Mouse (Mus musculus): ENCODE measurements at regions not wholly inside any gene's neighbourhood (a gene's known extent, or its start where the extent isn't known, plus 50 kb on each side); places are given as distances from the start of the nearest gene placed in this dataset.
A peak's percentile ranks its signal among the peaks of the same experiment; 100 is the strongest.

DNA sequence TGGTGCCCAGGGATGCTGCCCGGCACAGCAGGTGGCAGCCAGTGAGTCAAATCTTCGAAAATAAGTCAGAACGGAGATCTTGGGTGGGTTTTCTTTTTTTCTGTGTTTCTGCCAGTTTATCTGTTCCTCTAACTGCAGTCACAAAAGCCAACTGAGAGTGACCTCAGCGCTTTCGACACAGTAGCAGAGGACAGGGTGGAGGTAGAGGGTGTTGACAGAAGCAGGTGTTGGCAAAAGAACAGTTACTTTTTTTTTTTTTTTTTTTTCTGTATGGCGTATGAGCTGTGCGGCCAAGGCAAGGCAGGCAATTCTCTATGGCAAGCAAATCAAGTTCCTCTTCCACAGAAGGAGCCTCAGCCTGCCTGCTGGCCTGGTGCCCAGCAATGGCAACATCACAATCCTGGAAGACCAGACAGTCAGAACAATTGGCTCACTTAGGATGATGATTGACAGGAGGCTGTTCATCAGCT is 93.6 kb downstream of the Foxb1 start:
- Histone ChIP-seq H3K27me3 (ENCODE audit: control insufficient read depth, insufficient read depth, low read depth, low read length) (peaks cover 49% of the 10 kb centered on the region), H3K27ac (ENCODE audit: low read length) (no peak overlapping the region), H3K4me3 (ENCODE audit: low read length) (no peak overlapping the region), H3K9ac (ENCODE audit: low read length) (no peak overlapping the region), H3K36me3 (ENCODE audit: control insufficient read depth, insufficient read depth, low read length) (no peaks in the 10 kb centered on the region), H3K9me3 (ENCODE audit: control insufficient read depth, low read length) (no peaks in the 10 kb centered on the region), H3K4me2 (ENCODE audit: low read depth, low read length) (no peak overlapping the region), H3K4me1 (replicated peaks; ENCODE audit: control insufficient read depth, insufficient read depth, low read length) (peaks cover 12% of the 10 kb centered on the region)
- ATAC-seq (ENCODE audit: low read depth) = no peak
- WGBS = 42% methylated on average over 7 of the region's 7 CpGs

DNA sequence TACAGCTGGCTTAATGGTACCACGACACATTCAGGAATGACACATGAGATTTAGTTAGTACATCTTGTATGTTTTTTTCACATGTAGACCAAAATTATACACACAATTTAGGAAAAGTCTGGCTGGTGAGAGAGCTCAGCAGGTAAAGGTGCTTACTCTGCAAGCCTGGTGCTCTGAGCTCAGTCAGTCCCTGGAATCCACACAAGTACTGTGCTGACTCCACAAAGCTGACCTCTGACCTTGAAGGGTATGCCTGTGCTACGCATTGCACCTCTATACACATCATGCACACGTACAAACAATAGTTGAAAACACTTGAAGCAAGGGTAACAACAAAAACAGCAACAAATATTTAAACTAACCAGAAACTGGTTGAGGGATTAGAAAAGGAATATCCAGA is 96.5 kb downstream of the Foxb1 start:
- H3K27me3 ChIP-seq (ENCODE audit: control insufficient read depth, insufficient read depth, low read depth, low read length) = peaks cover 25% of the 10 kb centered on the region

DNA sequence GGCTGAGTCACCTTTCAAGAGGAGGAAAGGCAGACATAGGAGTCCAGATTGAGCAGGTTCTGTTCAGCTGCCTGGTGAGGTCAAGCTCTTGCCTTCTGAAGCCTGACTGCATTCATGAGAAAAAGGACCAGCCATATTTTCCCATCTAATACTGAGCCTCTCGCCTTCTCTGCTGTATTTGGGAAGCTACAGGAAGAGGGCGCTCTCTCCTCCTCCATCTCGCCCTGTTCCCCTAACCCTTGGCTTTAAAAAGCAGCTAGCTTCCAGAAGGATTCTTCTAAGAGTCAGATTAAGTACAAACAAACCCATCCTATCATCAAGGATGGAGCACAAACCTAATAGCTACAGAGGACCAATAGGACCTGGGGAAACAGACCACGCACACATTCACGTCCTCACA is 98.3 kb downstream of the Foxb1 start:
- H3K4me2 ChIP-seq (ENCODE audit: low read depth, low read length) = no peak overlapping the region
- no peak for ATAC-seq (ENCODE audit: low read depth)
- WGBS = 35% methylated on average over 5 of the region's 5 CpGs
- peaks cover 8% of the 10 kb centered on the region for H3K27me3 ChIP-seq (ENCODE audit: control insufficient read depth, insufficient read depth, low read depth, low read length)
- H3K9ac ChIP-seq (ENCODE audit: low read length) = no peak overlapping the region
- H3K27ac ChIP-seq (ENCODE audit: low read length) = no peak overlapping the region
- no peaks in the 10 kb centered on the region for H3K36me3 ChIP-seq (ENCODE audit: control insufficient read depth, insufficient read depth, low read length)
- H3K4me3 ChIP-seq (ENCODE audit: low read length) = no peak overlapping the region
- no peaks in the 10 kb centered on the region for H3K4me1 ChIP-seq (replicated peaks; ENCODE audit: control insufficient read depth, insufficient read depth, low read length)
- H3K9me3 ChIP-seq (ENCODE audit: control insufficient read depth, low read length) = no peaks in the 10 kb centered on the region

More for the DNA sequence above, 96.5 kb downstream of the Foxb1 start:
- no peak for ATAC-seq (ENCODE audit: low read depth)
- no peak overlapping the region for H3K4me2 ChIP-seq (ENCODE audit: low read depth, low read length)
- H3K36me3 ChIP-seq (ENCODE audit: control insufficient read depth, insufficient read depth, low read length) = no peaks in the 10 kb centered on the region
- H3K27ac ChIP-seq (ENCODE audit: low read length) = no peak overlapping the region
- no peak overlapping the region for H3K9ac ChIP-seq (ENCODE audit: low read length)
- 76% methylated on average over 3 of the region's 3 CpGs for WGBS
- no peaks in the 10 kb centered on the region for H3K4me1 ChIP-seq (replicated peaks; ENCODE audit: control insufficient read depth, insufficient read depth, low read length)
- H3K9me3 ChIP-seq (ENCODE audit: control insufficient read depth, low read length) = no peaks in the 10 kb centered on the region
- H3K4me3 ChIP-seq (ENCODE audit: low read length) = no peak overlapping the region

GRCm38 (mm10) chr9:69658276-69658675 is 102.5 kb downstream of the Foxb1 start:
- Histone ChIP-seq H3K9ac (ENCODE audit: low read length) (no peak overlapping the region), H3K9me3 (ENCODE audit: control insufficient read depth, low read length) (no peaks in the 10 kb centered on the region), H3K27ac (ENCODE audit: low read length) (no peak overlapping the region), H3K4me3 (ENCODE audit: low read length) (no peak overlapping the region), H3K4me1 (replicated peaks; ENCODE audit: control insufficient read depth, insufficient read depth, low read length) (no peaks in the 10 kb centered on the region), H3K27me3 (ENCODE audit: control insufficient read depth, insufficient read depth, low read depth, low read length) (no peaks in the 10 kb centered on the region), H3K36me3 (ENCODE audit: control insufficient read depth, insufficient read depth, low read length) (no peaks in the 10 kb centered on the region), H3K4me2 (ENCODE audit: low read depth, low read length) (no peak overlapping the region)
- 92% methylated on average over 4 of the region's 4 CpGs for WGBS
- no peak for ATAC-seq (ENCODE audit: low read depth)

DNA sequence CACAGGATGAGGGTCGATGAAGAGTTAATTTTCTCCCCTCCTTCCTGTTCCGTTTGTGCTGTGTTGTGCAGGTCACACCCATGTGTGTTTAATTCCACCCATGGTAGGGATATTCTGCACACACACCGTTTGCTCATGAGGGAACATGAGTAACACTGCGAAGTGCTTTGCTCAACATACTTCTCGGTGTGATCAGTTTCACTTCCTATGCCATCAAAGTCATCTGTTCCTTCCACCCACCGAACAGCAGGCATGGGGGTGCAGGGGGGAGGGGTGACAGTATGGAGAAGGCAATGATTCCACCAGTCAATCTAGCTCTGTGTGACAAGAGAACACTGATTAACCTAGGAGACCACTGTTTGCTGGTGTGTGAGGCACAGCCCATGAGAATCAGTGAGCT is 104.7 kb downstream of the Foxb1 start:
- no peak for ATAC-seq (ENCODE audit: low read depth)
- 52% methylated on average over 6 of the region's 6 CpGs for WGBS
- Histone ChIP-seq H3K4me1 (replicated peaks; ENCODE audit: control insufficient read depth, insufficient read depth, low read length) (peaks cover 4% of the 10 kb centered on the region; the same call in 1 of the 2 replicates), H3K9me3 (ENCODE audit: control insufficient read depth, low read length) (no peaks in the 10 kb centered on the region), H3K4me2 (ENCODE audit: low read depth, low read length) (no peak overlapping the region), H3K27me3 (ENCODE audit: control insufficient read depth, insufficient read depth, low read depth, low read length) (no peaks in the 10 kb centered on the region), H3K27ac (ENCODE audit: low read length) (no peak overlapping the region), H3K9ac (ENCODE audit: low read length) (no peak overlapping the region), H3K36me3 (ENCODE audit: control insufficient read depth, insufficient read depth, low read length) (no peaks in the 10 kb centered on the region), H3K4me3 (ENCODE audit: low read length) (no peak overlapping the region)

GRCm38 (mm10) chr9:69652106-69652505 is 108.6 kb downstream of the Foxb1 start:
- no peaks in the 10 kb centered on the region for H3K27me3 ChIP-seq (ENCODE audit: control insufficient read depth, insufficient read depth, low read depth, low read length)
- H3K4me1 ChIP-seq (replicated peaks; ENCODE audit: control insufficient read depth, insufficient read depth, low read length) = peaks cover 4% of the 10 kb centered on the region; the same call in 1 of the 2 replicates
- no peak overlapping the region for H3K9ac ChIP-seq (ENCODE audit: low read length)
- H3K27ac ChIP-seq (ENCODE audit: low read length) = no peak overlapping the region
- H3K9me3 ChIP-seq (ENCODE audit: control insufficient read depth, low read length) = no peaks in the 10 kb centered on the region
- 0 out of 2 replicates have a peak overlapping the region, but pooled peaks have one; percentile 16 for H3K4me2 ChIP-seq (ENCODE audit: low read depth, low read length)
- H3K36me3 ChIP-seq (ENCODE audit: control insufficient read depth, insufficient read depth, low read length) = no peaks in the 10 kb centered on the region
- 30% methylated on average over 4 of the region's 4 CpGs for WGBS
- ATAC-seq (ENCODE audit: low read depth) = no peak
- no peak overlapping the region for H3K4me3 ChIP-seq (ENCODE audit: low read length)

GRCm38 (mm10) chr9:69651608-69652007 is 109.1 kb downstream of the Foxb1 start:
- Histone ChIP-seq H3K36me3 (ENCODE audit: control insufficient read depth, insufficient read depth, low read length) (no peaks in the 10 kb centered on the region), H3K9me3 (ENCODE audit: control insufficient read depth, low read length) (no peaks in the 10 kb centered on the region), H3K4me2 (ENCODE audit: low read depth, low read length) (0 out of 2 replicates have a peak overlapping the region, but pooled peaks have one; percentile 16), H3K4me3 (ENCODE audit: low read length) (no peak overlapping the region), H3K27ac (ENCODE audit: low read length) (no peak overlapping the region), H3K4me1 (replicated peaks; ENCODE audit: control insufficient read depth, insufficient read depth, low read length) (peaks cover 4% of the 10 kb centered on the region; the same call in 1 of the 2 replicates), H3K9ac (ENCODE audit: low read length) (no peak overlapping the region), H3K27me3 (ENCODE audit: control insufficient read depth, insufficient read depth, low read depth, low read length) (no peaks in the 10 kb centered on the region)
- ATAC-seq (ENCODE audit: low read depth) = no peak
- WGBS = 42% methylated on average over 8 of the region's 8 CpGs

- 73% methylated on average over 5 of the region's 5 CpGs for WGBS
These were observed 118.1 kb downstream of the Foxb1 start for GRCm38 (mm10) chr9:69642591-69642990.

DNA sequence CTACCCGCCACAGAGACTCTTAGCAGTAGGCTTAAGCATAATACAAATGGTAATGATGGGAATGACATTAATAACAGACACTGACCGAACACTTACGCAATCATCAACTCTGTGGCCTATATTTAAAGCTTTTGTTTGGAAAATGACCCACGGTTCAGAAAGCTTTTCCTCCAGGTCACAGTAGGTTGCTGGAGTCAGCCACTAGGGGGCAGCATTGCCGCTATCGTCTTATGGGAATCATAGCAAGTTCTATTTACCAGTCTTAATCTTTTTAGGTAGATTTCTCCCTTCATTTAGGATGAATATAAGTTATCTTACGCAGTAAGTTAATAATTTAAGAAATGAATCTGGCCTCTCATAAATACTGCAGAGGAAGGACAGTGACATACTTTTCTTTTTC is 137.4 kb downstream of the Foxb1 start:
- H3K36me3 ChIP-seq (ENCODE audit: control insufficient read depth, insufficient read depth, low read length) = no peaks in the 10 kb centered on the region
- no peak overlapping the region for H3K9ac ChIP-seq (ENCODE audit: low read length)
- no peak overlapping the region for H3K27ac ChIP-seq (ENCODE audit: low read length)
- H3K4me2 ChIP-seq (ENCODE audit: low read depth, low read length) = no peak overlapping the region
- no peaks in the 10 kb centered on the region for H3K27me3 ChIP-seq (ENCODE audit: control insufficient read depth, insufficient read depth, low read depth, low read length)
- H3K4me3 ChIP-seq (ENCODE audit: low read length) = no peak overlapping the region
- H3K9me3 ChIP-seq (ENCODE audit: control insufficient read depth, low read length) = no peaks in the 10 kb centered on the region
- no peaks in the 10 kb centered on the region for H3K4me1 ChIP-seq (replicated peaks; ENCODE audit: control insufficient read depth, insufficient read depth, low read length)
- ATAC-seq (ENCODE audit: low read depth) = no peak
- WGBS = 15% methylated on average over 7 of the region's 7 CpGs

More at GRCm38 (mm10) chr9:69642591-69642990, 118.1 kb downstream of the Foxb1 start:
- Histone ChIP-seq H3K4me3 (ENCODE audit: low read length) (no peak overlapping the region), H3K9ac (ENCODE audit: low read length) (no peak overlapping the region), H3K27ac (ENCODE audit: low read length) (no peak overlapping the region), H3K4me1 (replicated peaks; ENCODE audit: control insufficient read depth, insufficient read depth, low read length) (no peaks in the 10 kb centered on the region), H3K36me3 (ENCODE audit: control insufficient read depth, insufficient read depth, low read length) (no peaks in the 10 kb centered on the region), H3K4me2 (ENCODE audit: low read depth, low read length) (no peak overlapping the region), H3K27me3 (ENCODE audit: control insufficient read depth, insufficient read depth, low read depth, low read length) (no peaks in the 10 kb centered on the region), H3K9me3 (ENCODE audit: control insufficient read depth, low read length) (no peaks in the 10 kb centered on the region)
- ATAC-seq (ENCODE audit: low read depth) = no peak

- Histone ChIP-seq H3K4me2 (ENCODE audit: low read depth, low read length) (no peak overlapping the region), H3K4me3 (ENCODE audit: low read length) (no peak overlapping the region), H3K9me3 (ENCODE audit: control insufficient read depth, low read length) (no peaks in the 10 kb centered on the region), H3K9ac (ENCODE audit: low read length) (no peak overlapping the region), H3K36me3 (ENCODE audit: control insufficient read depth, insufficient read depth, low read length) (no peaks in the 10 kb centered on the region), H3K27ac (ENCODE audit: low read length) (no peak overlapping the region), H3K27me3 (ENCODE audit: control insufficient read depth, insufficient read depth, low read depth, low read length) (no peaks in the 10 kb centered on the region), H3K4me1 (replicated peaks; ENCODE audit: control insufficient read depth, insufficient read depth, low read length) (no peaks in the 10 kb centered on the region)
- no peak for ATAC-seq (ENCODE audit: low read depth)
- 61% methylated on average over 3 of the region's 3 CpGs for WGBS
These were observed 139.7 kb downstream of the Foxb1 start for GRCm38 (mm10) chr9:69621006-69621405.

All from lung, embryonic 16.5 days (tissue).